28 mouse cellular contexts compared by ENCODE assay signal in the genomic region with DNA sequence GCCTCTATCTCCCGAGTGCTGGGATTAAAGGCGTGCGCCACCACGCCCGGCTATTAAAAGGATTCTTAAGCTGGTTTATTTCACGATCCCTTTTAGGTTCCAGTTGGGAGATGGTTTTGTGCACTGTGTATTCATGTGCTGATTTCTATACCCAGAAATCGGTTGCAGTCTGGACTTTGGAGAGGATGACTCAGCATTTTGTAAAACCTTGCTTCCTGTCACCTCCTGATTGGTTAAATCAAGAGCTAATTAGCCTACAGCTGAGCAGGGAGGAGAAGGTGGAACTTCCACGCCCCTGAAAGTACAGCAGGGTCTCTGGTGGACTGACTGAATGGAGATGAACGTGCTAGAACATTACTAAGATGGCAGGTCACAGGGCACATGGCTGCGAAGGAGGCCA. TPM values are rescaled to one million over a fixed set of nuclear protein-coding genes. Genes with fewer than 3 reads are reported as not detected.
"Had no signal": no experiment of that assay in that cellular context is flagged by ENCODE, and none has a peak within 500 bp of the region (broad histone marks: within the 10 kb centered on the region; RNA-seq: fewer than 3 reads in every experiment).

No protein-coding gene starts in this region.

- H3K27ac ChIP-seq: kidney, postnatal 0 days; layer of hippocampus, adult 2 months; left cerebral cortex, adult 2 months; limb, embryonic 12.5 days; limb, embryonic 15.5 days; liver, embryonic 12.5 days; liver, embryonic 15.5 days; lung, embryonic 15.5 days; midbrain, embryonic 12.5 days; neural tube, embryonic 13.5 days; stomach, embryonic 15.5 days had no signal

- H3K9ac ChIP-seq: limb, embryonic 12.5 days; limb, embryonic 15.5 days; liver, embryonic 12.5 days; liver, embryonic 15.5 days; lung, embryonic 15.5 days; midbrain, embryonic 12.5 days; neural tube, embryonic 13.5 days; stomach, embryonic 15.5 days had no signal

- DNase-seq: kidney, adult 2 months; kidney, postnatal 25 days; layer of hippocampus, adult 9-11 months; lung, adult 18-20 months; lung, postnatal 10 days; lung, postnatal 36 days; retina, postnatal 1 day; right cerebral cortex, postnatal 25 days; spleen, adult 18-20 months; thymus, postnatal 14 days; thymus, postnatal 4 days had no signal

- H3K36me3 ChIP-seq: limb, embryonic 12.5 days; limb, embryonic 15.5 days; liver, embryonic 12.5 days; liver, embryonic 15.5 days; lung, embryonic 15.5 days; midbrain, embryonic 12.5 days; neural tube, embryonic 13.5 days had no signal

- ATAC-seq: liver, embryonic 12.5 days; midbrain, embryonic 16.5 days had no signal

- H3K4me1 ChIP-seq: limb, embryonic 15.5 days; liver, embryonic 12.5 days; liver, embryonic 15.5 days; midbrain, embryonic 12.5 days had no signal

- H3K27me3 ChIP-seq: limb, embryonic 12.5 days; limb, embryonic 15.5 days; liver, embryonic 12.5 days; liver, embryonic 15.5 days; lung, embryonic 15.5 days; midbrain, embryonic 12.5 days; neural tube, embryonic 13.5 days; stomach, embryonic 15.5 days had no signal

- H3K4me3 ChIP-seq: layer of hippocampus, adult 2 months; left cerebral cortex, adult 2 months; limb, embryonic 12.5 days; limb, embryonic 15.5 days; liver, embryonic 12.5 days; liver, embryonic 15.5 days; lung, embryonic 15.5 days; midbrain, embryonic 12.5 days; myocyte; neural tube, embryonic 13.5 days; stomach, embryonic 15.5 days had no signal

RNA-seq across cellular contexts. Expression of a gene that starts 12.6 kb away (rescaled TPM):
- total RNA-seq: megakaryocyte progenitor cell, adult 5-6 weeks; megakaryocyte-erythroid progenitor cell, adult 5-6 weeks; monocyte, adult 5-6 weeks; neutrophil, adult 5-6 weeks had no signal
